Mouse (Mus musculus): ENCODE results near the gene Naxd.

DNA sequence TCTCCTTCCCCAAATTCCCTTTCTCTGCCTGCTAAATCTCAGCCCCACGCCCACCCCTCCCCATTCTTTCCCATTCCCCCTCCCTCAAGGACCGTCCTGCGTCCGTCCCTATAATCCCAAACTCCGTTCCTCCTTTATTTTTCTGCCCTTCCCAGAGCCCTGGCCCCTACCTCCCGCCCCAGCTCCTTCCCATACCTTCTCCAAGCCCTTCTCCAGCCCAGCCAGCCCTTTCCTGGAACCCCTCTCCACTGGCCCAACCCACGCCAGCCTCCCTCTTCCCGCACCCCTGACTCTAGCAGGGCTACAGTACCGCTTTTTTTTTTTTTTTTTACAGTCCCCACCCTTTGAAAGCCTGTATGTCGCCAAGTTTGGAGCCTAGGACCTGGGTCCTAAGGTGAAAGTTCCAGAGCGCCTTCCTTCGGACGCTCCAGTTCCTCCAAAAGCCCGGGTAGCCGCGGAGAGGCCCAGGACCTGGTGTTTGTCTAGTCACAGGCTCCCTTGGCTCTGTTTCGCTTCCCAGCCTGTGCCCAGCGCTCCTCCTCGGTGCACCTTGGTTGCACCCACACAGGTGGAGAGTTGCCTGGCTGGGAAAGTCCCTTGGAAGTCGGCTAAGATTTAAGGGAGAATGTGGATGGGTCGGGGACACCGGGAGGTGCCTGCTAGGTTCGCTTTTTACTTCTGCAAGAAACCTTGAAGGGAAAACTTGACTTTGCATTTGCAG, 18.3 kb upstream of the Naxd start:
- TF ChIP-seq TAL1 (IDR thresholded peaks at IDR 0.05; ENCODE audit: low read length) = no peak
- TF ChIP-seq GATA1 (IDR thresholded peaks at IDR 0.05; ENCODE audit: low read length) = no peak

Data from erythroblast, embryonic 14.5 days (primary cell).